Mouse (Mus musculus) heart, postnatal 0 days (tissue): ENCODE data around the gene Comt. TPM values are rescaled to one million over a fixed set of nuclear protein-coding genes. Genes with fewer than 3 reads are reported as not detected.

Source experiments
- ATAC-seq: fragments of 200-750 bp; cut with Nextera tagmentation; 2 replicates; pipeline ENCODE4 v1.8.0; 2017; ENCODE audit warnings: low read depth, moderate number of reproducible peaks, moderate library complexity; ENCODE audit not compliant: insufficient read depth
- DNase-seq: peaks from one replicate; pipeline ENCODE4 v3.0.0-alpha.2; 2016; ENCODE audit warnings: low spot score
- H3K27ac ChIP-seq: fragments of 300-500 bp; sonication (generic); 2 replicates; pipeline ENCODE4 v1.5.1; 2014; ENCODE audit warnings: low read depth, mild to moderate bottlenecking
- H3K27me3 ChIP-seq: fragments of 300-500 bp; sonication (generic); 2 replicates; pipeline ENCODE4 v1.6.1; 2014; ENCODE audit warnings: low read length, mixed read lengths; ENCODE audit not compliant: control insufficient read depth, insufficient read depth
- H3K36me3 ChIP-seq: fragments of 300-500 bp; sonication (generic); replicated peaks from 2 replicates; pipeline ENCODE4 v1.6.1; 2014; ENCODE audit warnings: low read length, mixed read lengths; ENCODE audit not compliant: control insufficient read depth, insufficient read depth
- H3K4me1 ChIP-seq: fragments of 300-500 bp; sonication (generic); 2 replicates; pipeline ENCODE4 v1.6.1; 2014; ENCODE audit warnings: antibody characterized with exemption; ENCODE audit not compliant: control insufficient read depth, insufficient read depth
- H3K4me2 ChIP-seq: fragments of 300-500 bp; sonication (generic); 2 replicates; pipeline ENCODE4 v1.6.1; 2014; ENCODE audit warnings: low read depth, mild to moderate bottlenecking, low read length, moderate library complexity
- H3K4me3 ChIP-seq: fragments of 300-500 bp; sonication (generic); 2 replicates; pipeline ENCODE4 v1.5.1; 2014; ENCODE audit warnings: low read depth, low read length
- H3K9ac ChIP-seq: fragments of 300-500 bp; sonication (generic); replicated peaks from 2 replicates; pipeline ENCODE4 v1.6.1; 2014; ENCODE audit warnings: low read depth, low read length, mixed read lengths
- H3K9me3 ChIP-seq: fragments of 300-500 bp; sonication (generic); replicated peaks from 2 replicates; pipeline ENCODE4 v1.6.1; 2016; ENCODE audit warnings: low read length; ENCODE audit not compliant: control insufficient read depth
- CTCF ChIP-seq: IDR thresholded peaks from 2 replicates; pipeline ENCODE4 v1.5.1; 2016; ENCODE audit warnings: antibody characterized with exemption, control low read depth, low read depth
- EP300 ChIP-seq: IDR thresholded peaks from 2 replicates; pipeline ENCODE4 v1.6.1; 2016; ENCODE audit warnings: antibody characterized with exemption, low read depth
- WGBS: fragments of 180-500 bp; shearing (Covaris S2); extraction: QIAGEN DNeasy Blood & Tissue Kit; methylation state at CpG from one replicate; pipeline ENCODE4 v1.1.7; 2014; 5-methylcytosine and 5-hydroxymethylcytosine counted together
- polyA plus RNA-seq: library from polyadenylated mRNA; unstranded; fragments of >200 nt; fragmentation: Nextera tagmentation; extraction: Ambion mirVana; gene quantifications from 2 replicates; pipeline ENCODE4 v1.2.1, GENCODE M21; 2015
- total RNA-seq: library from RNA; depleted of rRNA; stranded (reverse); fragments of >200 nt; gene quantifications from 2 replicates; pipeline ENCODE4 v1.2.3, GENCODE M21; 2014; ENCODE audit warnings: low replicate concordance

Comt gene
- total and polyA plus RNA-seq, 2 experiments from 2014 or later: 155 to 168 TPM

GRCm38 (mm10) chr16:18381621-18382258 is 44.9 kb downstream of the Comt start:
- WGBS: 65% methylated on average over 6 of the region's 6 CpGs
- no peak for DNase-seq

GRCm38 (mm10) chr16:18380495-18381063 is 46.1 kb downstream of the Comt start:
- Histone ChIP-seq H3K9me3 (no peaks in the 10 kb centered on the region), H3K4me1 (peaks cover 30% of the 10 kb centered on the region), H3K27ac (no peak overlapping the region), H3K4me3 (no peak overlapping the region), H3K9ac (no peak overlapping the region), H3K4me2 (no peak overlapping the region), H3K36me3 (no peaks in the 10 kb centered on the region), H3K27me3 (no peaks in the 10 kb centered on the region)
- TF ChIP-seq EP300: no peak
- no peak for TF ChIP-seq CTCF
- 74% methylated on average over 6 of the region's 6 CpGs for WGBS
- DNase-seq (no peak), ATAC-seq (no peak)

More at GRCm38 (mm10) chr16:18381621-18382258, 44.9 kb downstream of the Comt start:
- no peak for TF ChIP-seq CTCF
- no peak for TF ChIP-seq EP300
- Histone ChIP-seq H3K27me3 (no peaks in the 10 kb centered on the region), H3K4me2 (no peak overlapping the region), H3K4me1 (peaks cover 31% of the 10 kb centered on the region), H3K36me3 (no peaks in the 10 kb centered on the region), H3K9me3 (no peaks in the 10 kb centered on the region), H3K4me3 (no peak overlapping the region), H3K9ac (no peak overlapping the region), H3K27ac (no peak overlapping the region)
- ATAC-seq: no peak

DNA sequence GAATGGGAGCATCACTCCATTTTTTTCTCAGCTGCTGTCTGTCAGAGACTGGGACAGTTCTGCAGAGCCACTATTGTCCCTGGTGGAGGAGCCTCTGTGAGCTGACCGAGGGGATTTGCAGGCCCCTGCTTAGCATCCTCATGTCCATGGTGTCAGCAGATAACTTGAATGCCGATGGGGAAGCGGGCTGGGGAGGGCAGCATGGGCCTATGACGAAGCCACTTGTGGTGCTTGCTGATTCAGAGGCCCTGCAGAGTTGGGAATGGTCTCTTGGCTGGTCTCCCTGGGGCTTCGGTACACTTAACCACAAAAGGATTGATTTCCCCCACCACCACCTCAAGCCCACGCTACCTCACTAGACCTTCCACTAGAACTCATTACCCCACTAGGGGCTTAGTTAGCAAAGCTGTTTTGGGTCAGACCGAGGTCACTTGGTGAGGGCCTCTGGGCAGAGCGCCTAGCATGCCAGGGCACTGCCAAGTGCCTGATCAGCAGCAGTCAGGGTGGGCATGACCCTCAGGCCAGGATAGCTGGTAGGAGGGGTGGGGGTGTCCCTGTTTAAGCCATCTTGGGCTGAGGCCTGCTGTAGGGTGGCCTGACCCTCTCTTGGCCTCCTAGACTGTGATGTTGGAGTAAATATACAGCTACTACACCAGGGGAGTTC is 47.2 kb downstream of the Comt start:
- 47% methylated on average over 8 of the region's 8 CpGs for WGBS
- DNase-seq (no peak), ATAC-seq (peak; percentile 38)
- Histone ChIP-seq H3K27ac (peak overlapping the region; percentile 44), H3K9me3 (no peaks in the 10 kb centered on the region), H3K9ac (no peak overlapping the region), H3K4me1 (peaks cover 30% of the 10 kb centered on the region), H3K4me2 (no peak overlapping the region), H3K4me3 (no peak overlapping the region), H3K36me3 (no peaks in the 10 kb centered on the region), H3K27me3 (no peaks in the 10 kb centered on the region)
- TF ChIP-seq CTCF: no peak

DNA sequence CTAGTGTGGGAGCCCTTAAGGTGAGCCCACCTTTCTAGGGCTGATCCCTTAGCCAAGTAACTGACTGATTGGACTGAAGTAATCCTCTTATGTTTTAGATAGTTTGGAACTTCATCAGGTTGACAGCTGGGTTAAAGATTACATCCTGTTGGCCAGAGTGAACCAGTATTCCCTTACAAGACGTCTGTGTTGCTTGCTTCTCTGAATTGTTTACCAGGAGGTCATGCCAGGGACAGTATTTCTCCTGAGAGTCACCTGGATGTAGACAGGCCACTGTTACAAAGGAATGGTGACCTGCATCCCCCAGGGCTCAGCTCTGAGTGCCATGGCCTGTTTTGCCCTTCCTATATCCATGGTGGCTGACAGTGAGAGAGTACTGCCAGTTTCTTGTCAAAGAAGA is 48.2 kb downstream of the Comt start:
- Histone ChIP-seq H3K9ac (no peak overlapping the region), H3K9me3 (no peaks in the 10 kb centered on the region), H3K27me3 (no peaks in the 10 kb centered on the region), H3K36me3 (no peaks in the 10 kb centered on the region), H3K4me2 (no peak overlapping the region), H3K27ac (no peak overlapping the region), H3K4me3 (no peak overlapping the region), H3K4me1 (peaks cover 25% of the 10 kb centered on the region)
- TF ChIP-seq EP300: no peak
- TF ChIP-seq CTCF: no peak
- ATAC-seq: no peak
- 61% methylated on average over 1 of the region's 1 CpGs for WGBS
- DNase-seq: no peak

DNA sequence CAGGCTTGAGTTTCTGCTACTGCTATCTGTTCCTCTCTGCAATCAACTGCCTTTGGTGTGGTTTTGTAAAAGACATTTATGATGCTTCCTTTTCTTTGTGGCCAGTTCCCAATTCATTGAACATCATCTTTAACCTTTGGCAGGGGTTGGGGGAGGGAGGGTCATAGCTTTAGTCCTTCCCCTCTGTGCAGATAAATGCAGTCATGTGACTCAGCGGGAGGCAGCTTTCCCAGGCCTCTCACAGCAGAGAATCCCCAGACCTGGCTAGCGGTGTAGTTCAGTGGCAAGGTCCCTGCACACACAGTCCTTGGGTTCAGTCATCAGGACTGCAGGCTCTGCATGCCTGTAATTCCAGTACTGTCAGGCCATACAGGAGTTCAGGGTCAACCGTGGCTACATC is 49.4 kb downstream of the Comt start:
- WGBS: 29% methylated on average over 3 of the region's 3 CpGs
- TF ChIP-seq CTCF (no peak), EP300 (no peak)
- Histone ChIP-seq H3K9me3 (no peaks in the 10 kb centered on the region), H3K36me3 (no peaks in the 10 kb centered on the region), H3K4me2 (no peak overlapping the region), H3K4me3 (no peak overlapping the region), H3K27ac (no peak overlapping the region), H3K9ac (no peak overlapping the region), H3K4me1 (peaks cover 17% of the 10 kb centered on the region), H3K27me3 (no peaks in the 10 kb centered on the region)
- ATAC-seq (peak; percentile 71), DNase-seq (no peak)
